Mouse (Mus musculus) brown adipose tissue, adult 24 weeks (tissue): ENCODE results near the gene Akr1a1. TPM values are rescaled to one million over a fixed set of nuclear protein-coding genes. Genes with fewer than 3 reads are reported as not detected.
"Not testable (repeated sequence)": the region's sequence is repeated elsewhere in the genome, so short reads cannot be mapped to it uniquely, and the experiment has no call there.

ENCODE experiments used
- H3K27ac ChIP-seq: fragments of 200-500 bp; replicated peaks from 2 replicates; pipeline ENCODE4 v1.5.1; 2012; ENCODE audit warnings: low read depth, mild to moderate bottlenecking, low read length
- H3K4me1 ChIP-seq: fragments of 200-500 bp; 2 replicates; pipeline ENCODE4 v1.6.1; 2012; ENCODE audit warnings: low read length, mixed read lengths; ENCODE audit not compliant: control insufficient read depth, insufficient read depth, insufficient read length
- H3K4me3 ChIP-seq: fragments of 200-500 bp; 2 replicates; pipeline ENCODE4 v1.5.1; 2012; ENCODE audit warnings: low read depth, mild to moderate bottlenecking, low read length, moderate library complexity; ENCODE audit not compliant: insufficient read depth
- polyA plus RNA-seq: library from polyadenylated mRNA; stranded (reverse); fragments of >200 nt; gene quantifications from 2 replicates; pipeline ENCODE4 v1.2.4, GENCODE M21; 2012; ENCODE audit not compliant: missing spikeins, insufficient read depth, insufficient read length

The Akr1a1 gene
- polyA plus RNA-seq, 1 experiment, result 532 TPM

GRCm38 (mm10) chr4:116672785-116673184 lies 21.3 kb upstream of the Akr1a1 start:
- Histone ChIP-seq H3K27ac (no peak overlapping the region), H3K4me1 (no peaks in the 10 kb centered on the region), H3K4me3 (no peak overlapping the region)

GRCm38 (mm10) chr4:116669291-116669690 lies 17.8 kb upstream of the Akr1a1 start:
- no peak overlapping the region for H3K4me3 ChIP-seq
- no peak overlapping the region for H3K27ac ChIP-seq
- H3K4me1 ChIP-seq, result no peaks in the 10 kb centered on the region

GRCm38 (mm10) chr4:116668145-116668544 lies 16.7 kb upstream of the Akr1a1 start:
- H3K4me3 ChIP-seq, result no peak overlapping the region
- H3K27ac ChIP-seq, result peak overlapping the region; percentile 63
- H3K4me1 ChIP-seq, result no peaks in the 10 kb centered on the region

GRCm38 (mm10) chr4:116666625-116667024 lies 15.1 kb upstream of the Akr1a1 start:
- no peaks in the 10 kb centered on the region for H3K4me1 ChIP-seq
- no peak overlapping the region for H3K4me3 ChIP-seq
- no peak overlapping the region for H3K27ac ChIP-seq

- Histone ChIP-seq H3K4me1 (no peaks in the 10 kb centered on the region), H3K4me3 (no peak overlapping the region), H3K27ac (no peak overlapping the region)
Measured at GRCm38 (mm10) chr4:116661998-116662397, 10.5 kb upstream of the Akr1a1 start.

- H3K27ac ChIP-seq, result no peak overlapping the region
- H3K4me1 ChIP-seq, result 0 out of 2 replicates have a peak, but pooled peaks cover 3% of the 10 kb centered on the region
- H3K4me3 ChIP-seq, result no peak overlapping the region
Measured at GRCm38 (mm10) chr4:116660829-116661228, 9.3 kb upstream of the Akr1a1 start.

- H3K4me3 ChIP-seq, H3K4me1 ChIP-seq, H3K27ac ChIP-seq: not testable (repeated sequence)
Measured at GRCm38 (mm10) chr4:116659916-116660315, 8.4 kb upstream of the Akr1a1 start.

GRCm38 (mm10) chr4:116659474-116659873 lies 8.0 kb upstream of the Akr1a1 start:
- Histone ChIP-seq H3K27ac (no peak overlapping the region), H3K4me3 (no peak overlapping the region), H3K4me1 (0 out of 2 replicates have a peak, but pooled peaks cover 3% of the 10 kb centered on the region)

- H3K27ac ChIP-seq, result no peak overlapping the region
- no peak overlapping the region for H3K4me3 ChIP-seq
- 0 out of 2 replicates have a peak, but pooled peaks cover 3% of the 10 kb centered on the region for H3K4me1 ChIP-seq
Measured at GRCm38 (mm10) chr4:116657971-116658370, 6.5 kb upstream of the Akr1a1 start.

GRCm38 (mm10) chr4:116655658-116656057 lies 4.2 kb upstream of the Akr1a1 start:
- H3K4me1 ChIP-seq, result 0 out of 2 replicates have a peak, but pooled peaks cover 3% of the 10 kb centered on the region
- H3K27ac ChIP-seq, result no peak overlapping the region
- no peak overlapping the region for H3K4me3 ChIP-seq

- Histone ChIP-seq H3K27ac (peak overlapping the region; percentile 48; the same call in 1 of the 2 replicates), H3K4me1 (peaks cover 4% of the 10 kb centered on the region)
Measured at GRCm38 (mm10) chr4:116655100-116655499, 3.6 kb upstream of the Akr1a1 start.

GRCm38 (mm10) chr4:116653228-116653627 lies 1.7 kb upstream of the Akr1a1 start:
- Histone ChIP-seq H3K27ac (no peak overlapping the region), H3K4me1 (peaks cover 10% of the 10 kb centered on the region), H3K4me3 (no peak overlapping the region)

More at GRCm38 (mm10) chr4:116655100-116655499, 3.6 kb upstream of the Akr1a1 start:
- no peak overlapping the region for H3K4me3 ChIP-seq

- Histone ChIP-seq H3K4me3 (peak overlapping the region; percentile 97), H3K4me1 (peaks cover 12% of the 10 kb centered on the region), H3K27ac (peak overlapping the region; percentile 65)
Measured at GRCm38 (mm10) chr4:116651797-116652135, 286 bp upstream of the Akr1a1 start.

GRCm38 (mm10) chr4:116650365-116650764 lies 1.1 kb downstream of the Akr1a1 start:
- Histone ChIP-seq H3K4me1 (peaks cover 13% of the 10 kb centered on the region), H3K27ac (peak overlapping the region; percentile 96), H3K4me3 (peak overlapping the region; percentile 97)

GRCm38 (mm10) chr4:116649411-116649810 lies 2.1 kb downstream of the Akr1a1 start:
- Histone ChIP-seq H3K27ac (no peak overlapping the region), H3K4me3 (peak overlapping the region; percentile 97; the same call in 1 of the 2 replicates), H3K4me1 (peaks cover 13% of the 10 kb centered on the region)

GRCm38 (mm10) chr4:116645624-116646023 lies 5.9 kb downstream of the Akr1a1 start:
- Histone ChIP-seq H3K4me3 (no peak overlapping the region), H3K4me1 (peaks cover 13% of the 10 kb centered on the region), H3K27ac (peak overlapping the region; percentile 10; the same call in 1 of the 2 replicates)
